8 mouse cellular contexts compared by ENCODE assay signal in the genomic region with DNA sequence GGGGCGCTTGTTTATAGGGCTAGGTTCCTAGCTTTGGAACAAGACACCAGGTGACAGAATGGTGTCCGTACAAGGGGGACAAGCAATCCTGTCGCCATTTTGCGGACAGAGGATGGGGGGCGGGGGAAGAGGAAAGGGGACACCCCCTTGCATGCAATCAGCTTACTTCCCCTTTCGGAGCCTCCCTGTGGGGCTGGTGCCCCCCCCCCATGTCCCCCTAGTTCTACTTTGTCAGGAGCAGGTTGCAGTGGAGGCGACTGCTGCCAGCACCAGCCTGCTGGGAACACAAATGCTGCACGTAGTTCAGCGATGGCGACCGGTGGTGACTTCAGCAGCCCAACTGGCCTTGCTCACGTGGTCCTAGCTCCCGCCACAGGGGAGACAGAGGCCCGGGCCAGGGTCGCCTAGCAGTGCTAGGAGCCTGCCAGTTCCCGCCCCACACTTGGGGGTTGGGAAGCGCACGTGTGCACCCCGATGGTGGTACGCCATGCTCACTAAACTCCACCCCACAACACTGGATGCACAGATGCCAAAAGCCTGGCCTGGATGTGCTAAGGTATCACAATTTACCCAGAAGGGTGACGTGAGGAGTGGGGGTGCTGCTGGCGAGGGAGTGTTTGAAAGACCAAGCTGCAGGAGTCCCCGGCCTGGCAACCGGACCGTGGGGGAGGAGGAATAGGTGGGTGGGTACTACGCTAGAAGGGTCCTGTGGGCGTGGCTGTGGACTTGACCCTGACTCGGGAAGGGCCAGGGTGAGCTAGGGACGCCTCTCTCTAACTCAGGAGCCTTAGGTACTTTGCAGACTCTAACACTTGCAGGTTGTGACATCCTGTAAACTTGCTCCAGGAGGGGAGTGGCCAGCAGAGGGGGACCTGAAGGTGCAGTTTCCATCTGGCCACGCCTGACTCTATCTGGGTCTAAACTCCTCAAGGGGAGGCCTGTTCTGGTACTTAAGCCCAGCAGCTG. TPM values are rescaled to one million over a fixed set of nuclear protein-coding genes. Genes with fewer than 3 reads are reported as not detected.
DNase-seq lines count a peak whose midpoint lies in the region; ATAC-seq and TF ChIP-seq lines count a peak whose summit lies in the region.

No protein-coding gene starts in this region.

- peaks cover 52% of the 10 kb centered on the region for H3K4me1 ChIP-seq in heart, embryonic 16.5 days (ENCODE audit: control insufficient read depth, insufficient read depth, low read length)
- peaks cover 31% of the 10 kb centered on the region for H3K4me1 ChIP-seq in forebrain, embryonic 14.5 days (ENCODE audit: control insufficient read depth, insufficient read depth, low read length)
- peaks cover 57 to 64% of the 10 kb centered on the region in 2 experiments for H3K4me1 ChIP-seq in liver, embryonic 14.5 days (replicated peaks; ENCODE audit: control insufficient read depth in 2 of 2, insufficient read depth in 2 of 2, low read length in 1 of 2)
- H3K4me1 ChIP-seq in neural tube, embryonic 14.5 days (ENCODE audit: control insufficient read depth, insufficient read depth, low read length) = peaks cover 35% of the 10 kb centered on the region

- peak overlapping the region; percentile 67 for H3K9ac ChIP-seq in heart, embryonic 16.5 days (ENCODE audit: low read length)
- H3K9ac ChIP-seq in forebrain, embryonic 14.5 days (ENCODE audit: low read length) = peak overlapping the region; percentile 54
- H3K9ac ChIP-seq in liver, embryonic 14.5 days (replicated peaks) = peak overlapping the region; percentile 87
- 0 out of 2 replicates have a peak overlapping the region, but pooled peaks have one; percentile 25 for H3K9ac ChIP-seq in neural tube, embryonic 14.5 days (replicated peaks; ENCODE audit: low read depth, low read length)

- DNase-seq in heart, postnatal 4 days = no peak
- peak; percentile 51 for DNase-seq in ZHBTc4 (ENCODE audit: low read depth, low spot score)
- DNase-seq in forebrain, embryonic 14.5 days (ENCODE audit: low spot score) = peak; percentile 33
- DNase-seq in liver, embryonic 14.5 days (ENCODE audit: low read depth in 3 of 3, low spot score in 3 of 3) = no peak
- DNase-seq in ovary, postnatal 36 days (ENCODE audit: low spot score) = no peak
- DNase-seq in layer of hippocampus, postnatal 25 days (ENCODE audit: extremely low spot score in 1 of 2, low spot score in 1 of 2) = no peak

- H3K36me3 ChIP-seq in heart, embryonic 16.5 days (ENCODE audit: control insufficient read depth, insufficient read depth) = peaks cover 8% of the 10 kb centered on the region; the same call in 1 of the 2 replicates
- peaks cover 9% of the 10 kb centered on the region; the same call in 1 of the 2 replicates for H3K36me3 ChIP-seq in forebrain, embryonic 14.5 days (ENCODE audit: control insufficient read depth, insufficient read depth, low read length)
- H3K36me3 ChIP-seq in liver, embryonic 14.5 days (replicated peaks; ENCODE audit: control insufficient read depth, insufficient read depth, low read depth) = peaks cover 18% of the 10 kb centered on the region
- no peaks in the 10 kb centered on the region; the same call in 1 of the 2 replicates for H3K36me3 ChIP-seq in neural tube, embryonic 14.5 days (ENCODE audit: control insufficient read depth, insufficient read depth, low read length)

- peak overlapping the region; percentile 69 for H3K27ac ChIP-seq in heart, embryonic 16.5 days (ENCODE audit: low read length)
- peak overlapping the region; percentile 44 for H3K27ac ChIP-seq in forebrain, embryonic 14.5 days (ENCODE audit: low read depth, low read length)
- peak overlapping the region; percentile 99 for H3K27ac ChIP-seq in liver, embryonic 14.5 days
- H3K27ac ChIP-seq in neural tube, embryonic 14.5 days (ENCODE audit: low read depth, low read length) = no peak overlapping the region

- no peak for TF ChIP-seq EP300 in liver, embryonic 14.5 days (IDR thresholded peaks at IDR 0.05; ENCODE audit: low read depth)

- ATAC-seq in heart, embryonic 16.5 days (replicated peaks; ENCODE audit: extremely low read depth, insufficient read depth, low FRiP score) = peak; percentile 24
- ATAC-seq in forebrain, embryonic 14.5 days = no peak
- ATAC-seq in liver, embryonic 14.5 days (ENCODE audit: insufficient read depth) = peak; percentile 51
- no peak for ATAC-seq in neural tube, embryonic 14.5 days (ENCODE audit: low read depth)

- H3K4me2 ChIP-seq in heart, embryonic 16.5 days (ENCODE audit: low read depth, low read length) = peak overlapping the region; percentile 59
- peak overlapping the region; percentile 36 for H3K4me2 ChIP-seq in forebrain, embryonic 14.5 days (ENCODE audit: low read length)
- peak overlapping the region; percentile 77 for H3K4me2 ChIP-seq in liver, embryonic 14.5 days (ENCODE audit: low read depth)
- H3K4me2 ChIP-seq in neural tube, embryonic 14.5 days (ENCODE audit: low read depth, low read length) = peak overlapping the region; percentile 32

- H3K9me3 ChIP-seq in heart, embryonic 16.5 days (replicated peaks; ENCODE audit: control insufficient read depth, low read length) = no peaks in the 10 kb centered on the region
- H3K9me3 ChIP-seq in forebrain, embryonic 14.5 days (replicated peaks; ENCODE audit: control insufficient read depth, low read length) = no peaks in the 10 kb centered on the region
- no peaks in the 10 kb centered on the region for H3K9me3 ChIP-seq in liver, embryonic 14.5 days (ENCODE audit: control insufficient read depth, low read length)
- no peaks in the 10 kb centered on the region for H3K9me3 ChIP-seq in neural tube, embryonic 14.5 days (ENCODE audit: control insufficient read depth, low read length)

- H3K4me3 ChIP-seq in heart, embryonic 16.5 days (ENCODE audit: low read length) = peak overlapping the region; percentile 36
- H3K4me3 ChIP-seq in forebrain, embryonic 14.5 days (ENCODE audit: low read depth, low read length) = peak overlapping the region; percentile 8; the same call in 1 of the 2 replicates
- peak overlapping the region; percentile 69 to 90 for H3K4me3 ChIP-seq in liver, embryonic 14.5 days (ENCODE audit: insufficient read depth in 1 of 2, low read depth in 2 of 2, low read length in 2 of 2)
- no peak overlapping the region for H3K4me3 ChIP-seq in neural tube, embryonic 14.5 days (ENCODE audit: low read depth, low read length)

- no peaks in the 10 kb centered on the region for H3K27me3 ChIP-seq in heart, embryonic 16.5 days (ENCODE audit: control insufficient read depth, insufficient read depth, low read length)
- no peaks in the 10 kb centered on the region for H3K27me3 ChIP-seq in forebrain, embryonic 14.5 days (replicated peaks; ENCODE audit: control insufficient read depth, insufficient read depth, low read length)
- H3K27me3 ChIP-seq in liver, embryonic 14.5 days (ENCODE audit: control insufficient read depth, insufficient read depth, low read length) = no peaks in the 10 kb centered on the region
- H3K27me3 ChIP-seq in neural tube, embryonic 14.5 days (ENCODE audit: control insufficient read depth, insufficient read depth, low read length) = no peaks in the 10 kb centered on the region

- WGBS in heart, embryonic 16.5 days = 23% methylated on average over 30 of the region's 30 CpGs
- 18% methylated on average over 30 of the region's 30 CpGs for WGBS in forebrain, embryonic 14.5 days
- 9% methylated on average over 30 of the region's 30 CpGs for WGBS in liver, embryonic 14.5 days (ENCODE audit: insufficient replicate concordance)
- WGBS in neural tube, embryonic 14.5 days = 23% methylated on average over 30 of the region's 30 CpGs

- TF ChIP-seq CTCF in liver, embryonic 14.5 days (IDR thresholded peaks at IDR 0.05; ENCODE audit: low read depth) = peak; percentile 35

RNA-seq across cellular contexts. Expression of a gene that starts 6.0 kb away (rescaled TPM):
- polyA plus RNA-seq in heart, embryonic 16.5 days (2015; fragmentation: Nextera tagmentation; extraction: Ambion mirVana) = 5.8 and 6.0 TPM in 2 replicates
- total RNA-seq in heart, postnatal 4 days (2021) = 10 to 100 TPM in 1 of 2 experiments, 1 to 10 TPM in 1; 9.6 to 10.4 TPM
- 6.2 and 6.6 TPM in 2 replicates for polyA plus RNA-seq in forebrain, embryonic 14.5 days (2014; fragmentation: Nextera tagmentation; extraction: Ambion mirVana)
- polyA plus RNA-seq in liver, embryonic 14.5 days (2012; rRNA removed) = 12.5 and 13.8 TPM in 2 replicates
- polyA plus RNA-seq in liver, embryonic 14.5 days (2014; fragmentation: Nextera tagmentation; extraction: Ambion mirVana) = 10.6 and 12.3 TPM in 2 replicates
- polyA plus RNA-seq in neural tube, embryonic 14.5 days (2014; fragmentation: Nextera tagmentation; extraction: Ambion mirVana) = 3.5 and 4.8 TPM in 2 replicates
- 10 to 100 TPM; 57.3 to 57.6 TPM for total RNA-seq in layer of hippocampus, postnatal 25 days (2021)

RNA-seq across cellular contexts. Expression of a gene that starts 9.8 kb away (rescaled TPM):
- 15.0 and 16.5 TPM in 2 replicates for polyA plus RNA-seq in heart, embryonic 16.5 days (2015; fragmentation: Nextera tagmentation; extraction: Ambion mirVana)
- total RNA-seq in heart, postnatal 4 days (2021) = 10 to 100 TPM; 22.4 to 26.2 TPM
- 22.3 and 28.8 TPM in 2 replicates for polyA plus RNA-seq in forebrain, embryonic 14.5 days (2014; fragmentation: Nextera tagmentation; extraction: Ambion mirVana)
- polyA plus RNA-seq in liver, embryonic 14.5 days (2012; rRNA removed) = 19.1 and 24.8 TPM in 2 replicates
- polyA plus RNA-seq in liver, embryonic 14.5 days (2014; fragmentation: Nextera tagmentation; extraction: Ambion mirVana) = 10.7 and 14.0 TPM in 2 replicates
- 30.6 and 30.7 TPM in 2 replicates for polyA plus RNA-seq in neural tube, embryonic 14.5 days (2014; fragmentation: Nextera tagmentation; extraction: Ambion mirVana)
- 10 to 100 TPM; 45.2 to 54.6 TPM for total RNA-seq in layer of hippocampus, postnatal 25 days (2021)

RNA-seq across cellular contexts. Expression of a gene that starts 19.0 kb away (rescaled TPM):
- 79.5 and 91.7 TPM in 2 replicates for polyA plus RNA-seq in heart, embryonic 16.5 days (2015; fragmentation: Nextera tagmentation; extraction: Ambion mirVana)
- total RNA-seq in heart, postnatal 4 days (2021) = 10 to 100 TPM; 93.6 to 95.0 TPM
- polyA plus RNA-seq in forebrain, embryonic 14.5 days (2014; fragmentation: Nextera tagmentation; extraction: Ambion mirVana) = 118 and 126 TPM in 2 replicates
- polyA plus RNA-seq in liver, embryonic 14.5 days (2012; rRNA removed) = 41.2 and 51.0 TPM in 2 replicates
- polyA plus RNA-seq in liver, embryonic 14.5 days (2014; fragmentation: Nextera tagmentation; extraction: Ambion mirVana) = 55.0 and 63.4 TPM in 2 replicates
- 144 and 155 TPM in 2 replicates for polyA plus RNA-seq in neural tube, embryonic 14.5 days (2014; fragmentation: Nextera tagmentation; extraction: Ambion mirVana)
- total RNA-seq in layer of hippocampus, postnatal 25 days (2021) = 100 to 1,000 TPM; 184 to 192 TPM

RNA-seq across cellular contexts. Expression of a gene that starts 31.5 kb away (rescaled TPM):
- 60.1 and 68.4 TPM in 2 replicates for polyA plus RNA-seq in heart, embryonic 16.5 days (2015; fragmentation: Nextera tagmentation; extraction: Ambion mirVana)
- 10 to 100 TPM; 27.0 to 30.4 TPM for total RNA-seq in heart, postnatal 4 days (2021)
- 57.7 and 61.9 TPM in 2 replicates for polyA plus RNA-seq in forebrain, embryonic 14.5 days (2014; fragmentation: Nextera tagmentation; extraction: Ambion mirVana)
- polyA plus RNA-seq in liver, embryonic 14.5 days (2012; rRNA removed) = 22.0 and 27.6 TPM in 2 replicates
- 34.6 and 39.8 TPM in 2 replicates for polyA plus RNA-seq in liver, embryonic 14.5 days (2014; fragmentation: Nextera tagmentation; extraction: Ambion mirVana)
- polyA plus RNA-seq in neural tube, embryonic 14.5 days (2014; fragmentation: Nextera tagmentation; extraction: Ambion mirVana) = 71.6 and 72.4 TPM in 2 replicates
- total RNA-seq in layer of hippocampus, postnatal 25 days (2021) = 10 to 100 TPM; 44.1 to 45.5 TPM

RNA-seq across cellular contexts. Expression of a gene that starts 31.5 kb away (rescaled TPM):
- 3.5 and 4.0 TPM in 2 replicates for polyA plus RNA-seq in heart, embryonic 16.5 days (2015; fragmentation: Nextera tagmentation; extraction: Ambion mirVana)
- 1 to 10 TPM; 2.6 to 2.9 TPM for total RNA-seq in heart, postnatal 4 days (2021)
- polyA plus RNA-seq in forebrain, embryonic 14.5 days (2014; fragmentation: Nextera tagmentation; extraction: Ambion mirVana) = 3.6 and 7.4 TPM in 2 replicates
- 6.3 and 6.4 TPM in 2 replicates for polyA plus RNA-seq in liver, embryonic 14.5 days (2012; rRNA removed)
- 3.8 and 4.9 TPM in 2 replicates for polyA plus RNA-seq in liver, embryonic 14.5 days (2014; fragmentation: Nextera tagmentation; extraction: Ambion mirVana)
- 5.5 and 6.7 TPM in 2 replicates for polyA plus RNA-seq in neural tube, embryonic 14.5 days (2014; fragmentation: Nextera tagmentation; extraction: Ambion mirVana)
- 1 to 10 TPM; 1.7 to 1.8 TPM for total RNA-seq in layer of hippocampus, postnatal 25 days (2021)

Comparison
In these comparisons a context has a peak if more than half of its experiments do, and no peak if none do; other contexts are left out.
1. ATAC-seq: peak in heart, embryonic 16.5 days (single experiment) and liver, embryonic 14.5 days (single experiment); none in forebrain, embryonic 14.5 days (single experiment) and neural tube, embryonic 14.5 days (single experiment).
2. H3K9ac ChIP-seq: peak in every context shown above with its lines; median percentile 87 in liver, embryonic 14.5 days; 67 in heart, embryonic 16.5 days; 54 in forebrain, embryonic 14.5 days; 25 in neural tube, embryonic 14.5 days.
3. DNase-seq: peak in ZHBTc4 (single experiment) and forebrain, embryonic 14.5 days (single experiment); none in heart, postnatal 4 days (single experiment), liver, embryonic 14.5 days (0 of 3), ovary, postnatal 36 days (single experiment) and layer of hippocampus, postnatal 25 days (0 of 2).
4. Peak in every context shown above with its lines, with median percentiles within 50 percentile points of each other: H3K4me2 ChIP-seq.